Mouse (Mus musculus) cerebellum, adult 2 months (tissue): Measurements from ENCODE around the gene Nav3.

Source experiments
- CTCF ChIP-seq: fragments of 200-500 bp; IDR thresholded peaks from 2 replicates; pipeline ENCODE4 v1.5.1; 2011; ENCODE audit warnings: low read depth, mild to moderate bottlenecking, control low read depth, low read length, moderate library complexity, borderline replicate concordance; ENCODE audit not compliant: insufficient read depth
- POLR2A ChIP-seq: fragments of 200-500 bp; IDR thresholded peaks from 2 replicates; pipeline ENCODE4 v1.6.1; 2011; ENCODE audit warnings: low read length, control low read depth, borderline replicate concordance; ENCODE audit not compliant: insufficient read depth

- TF ChIP-seq CTCF: no peak
- TF ChIP-seq POLR2A: no peak
Observed at GRCm38 (mm10) chr10:110479189-110479588, 23.2 kb upstream of the Nav3 start.
